Mouse (Mus musculus): ENCODE results near the gene Ccdc103. TPM values are rescaled to one million over a fixed set of nuclear protein-coding genes. Genes with fewer than 3 reads are reported as not detected.
A peak's percentile ranks its signal among the peaks of the same experiment; 100 is the strongest.

Gene Ccdc103
- total RNA-seq, 2 experiments from 2014 or later, result not detected

GRCm38 (mm10) chr11:102859933-102860332 is 21.1 kb upstream of the Ccdc103 start:
- no peak overlapping the region for H3K4me3 ChIP-seq
- intact Hi-C loops (cut with DNase I), result no loop called here
- peak overlapping the region; percentile 50 for H3K27ac ChIP-seq
- peak; percentile 85 for DNase-seq
- TF ChIP-seq CTCF (IDR thresholded peaks at IDR 0.05), result no peak

GRCm38 (mm10) chr11:102864272-102864671 is 16.7 kb upstream of the Ccdc103 start:
- H3K4me3 ChIP-seq, result no peak overlapping the region
- intact Hi-C loops (cut with DNase I), result loop anchor here (1.0 kb wide), 1 partner anchor 90 kb away; no protein-coding TSS in a partner anchor
- peak; percentile 77 for TF ChIP-seq CTCF (IDR thresholded peaks at IDR 0.05)
- DNase-seq, result peak; percentile 74
- no peak overlapping the region for H3K27ac ChIP-seq

- no peak overlapping the region for H3K27ac ChIP-seq
- intact Hi-C loops (cut with DNase I), result no loop called here
- no peak overlapping the region for H3K4me3 ChIP-seq
- no peak for TF ChIP-seq CTCF (IDR thresholded peaks at IDR 0.05)
- DNase-seq, result peak; percentile 15
Measured at GRCm38 (mm10) chr11:102874801-102875334, 6.1 kb upstream of the Ccdc103 start.

- DNase-seq, result peak; percentile 3
- Histone ChIP-seq H3K4me3 (no peak overlapping the region), H3K27ac (no peak overlapping the region)
- TF ChIP-seq CTCF (IDR thresholded peaks at IDR 0.05), result no peak
- intact Hi-C loops (cut with DNase I), result no loop called here
Measured at GRCm38 (mm10) chr11:102879558-102879957, 1.4 kb upstream of the Ccdc103 start.

GRCm38 (mm10) chr11:102881314-102882198 is 552 bp downstream of the Ccdc103 start:
- Histone ChIP-seq H3K27ac (peak overlapping the region; percentile 100), H3K4me3 (peak overlapping the region; percentile 95)
- TF ChIP-seq CTCF (IDR thresholded peaks at IDR 0.05), result no peak
- peak; percentile 12 for DNase-seq
- intact Hi-C loops (cut with DNase I), result no loop called here

GRCm38 (mm10) chr11:102884616-102885219 is 3.7 kb downstream of the Ccdc103 start, which contains the start of gene Fam187a:
TSS of gene Fam187a (plus strand) at chr11:102885169.
- Histone ChIP-seq H3K27ac (no peak within 1 kb of the TSS), H3K4me3 (no peak within 1 kb of the TSS)
- DNase-seq, result peak; percentile 8
- intact Hi-C loops (cut with DNase I), result no loop called here
- no peak for TF ChIP-seq CTCF (IDR thresholded peaks at IDR 0.05)

GRCm38 (mm10) chr11:102887433-102887832 is 6.4 kb downstream of the Ccdc103 start:
- no peak overlapping the region for H3K4me3 ChIP-seq
- peak; percentile 7 for DNase-seq
- intact Hi-C loops (cut with DNase I), result no loop called here
- no peak for TF ChIP-seq CTCF (IDR thresholded peaks at IDR 0.05)
- no peak overlapping the region for H3K27ac ChIP-seq

GRCm38 (mm10) chr11:102888135-102888534 is 7.1 kb downstream of the Ccdc103 start:
- H3K4me3 ChIP-seq, result no peak overlapping the region
- no peak for TF ChIP-seq CTCF (IDR thresholded peaks at IDR 0.05)
- DNase-seq, result peak; percentile 5
- no peak overlapping the region for H3K27ac ChIP-seq
- intact Hi-C loops (cut with DNase I), result no loop called here

- intact Hi-C loops (cut with DNase I), result no loop called here
- TF ChIP-seq CTCF (IDR thresholded peaks at IDR 0.05), result no peak
- no peak for DNase-seq
- Histone ChIP-seq H3K4me3 (no peak overlapping the region), H3K27ac (no peak overlapping the region)
Measured at GRCm38 (mm10) chr11:102890096-102890495, 9.1 kb downstream of the Ccdc103 start.

GRCm38 (mm10) chr11:102893015-102893651 is 12.1 kb downstream of the Ccdc103 start:
- H3K4me3 ChIP-seq, result peak overlapping the region; percentile 70
- TF ChIP-seq CTCF (IDR thresholded peaks at IDR 0.05), result peak; percentile 80
- intact Hi-C loops (cut with DNase I), result no loop called here
- H3K27ac ChIP-seq, result peak overlapping the region; percentile 36
- DNase-seq, result peak; percentile 81

GRCm38 (mm10) chr11:102894716-102895115 is 13.7 kb downstream of the Ccdc103 start:
- intact Hi-C loops (cut with DNase I), result no loop called here
- no peak for TF ChIP-seq CTCF (IDR thresholded peaks at IDR 0.05)
- Histone ChIP-seq H3K27ac (no peak overlapping the region), H3K4me3 (no peak overlapping the region)
- peak; percentile 7 for DNase-seq

- intact Hi-C loops (cut with DNase I), result no loop called here
- TF ChIP-seq CTCF (IDR thresholded peaks at IDR 0.05), result no peak
- no peak overlapping the region for H3K27ac ChIP-seq
- H3K4me3 ChIP-seq, result no peak overlapping the region
- peak; percentile 9 for DNase-seq
Measured at GRCm38 (mm10) chr11:102895779-102896178, 14.8 kb downstream of the Ccdc103 start.
